24 mouse cellular contexts compared by ENCODE assay signal in genomic region chr12:72682511-72683282, GRCm38 (mm10). TPM values are rescaled to one million over a fixed set of nuclear protein-coding genes. Genes with fewer than 3 reads are reported as not detected.
DNase-seq lines count a peak whose midpoint lies in the region; ATAC-seq and TF ChIP-seq lines count a peak whose summit lies in the region.
"Had no signal": no experiment of that assay in that cellular context is flagged by ENCODE, and none has a peak within 500 bp of the region (broad histone marks: within the 10 kb centered on the region; RNA-seq: fewer than 3 reads in every experiment).

No protein-coding gene starts in this region.

- no peak overlapping the region for H3K9ac ChIP-seq in heart, adult 2 months (ENCODE audit: low read depth, low read length)
- no peak overlapping the region for H3K9ac ChIP-seq in MEL (ENCODE audit: control insufficient read depth, low read depth, low read length, poor library complexity, severe bottlenecking)
- no peak overlapping the region for H3K9ac ChIP-seq in heart, postnatal 0 days (replicated peaks; ENCODE audit: low read depth, low read length)
- no peak overlapping the region for H3K9ac ChIP-seq in hindbrain, embryonic 11.5 days (ENCODE audit: low read depth, low read length)
- H3K9ac ChIP-seq: forebrain, embryonic 15.5 days; hindbrain, embryonic 14.5 days; limb, embryonic 12.5 days; midbrain, embryonic 15.5 days; neural tube, embryonic 12.5 days had no signal

- H3ac ChIP-seq in myocyte (ENCODE audit: control insufficient read depth, insufficient read length) = no peak overlapping the region

- H3K27me3 ChIP-seq in heart, adult 2 months (ENCODE audit: control insufficient read depth, insufficient read depth, low read length) = no peaks in the 10 kb centered on the region
- H3K27me3 ChIP-seq in MEL (ENCODE audit: control insufficient read depth in 1 of 2, insufficient read depth in 2 of 2, low read length in 2 of 2) (no peaks in the 10 kb centered on the region), myocyte (ENCODE audit: control insufficient read depth, insufficient read depth, insufficient read length) (no peaks in the 10 kb centered on the region)
- H3K27me3 ChIP-seq in heart, postnatal 0 days (ENCODE audit: control insufficient read depth, insufficient read depth, low read length) = no peaks in the 10 kb centered on the region
- no peaks in the 10 kb centered on the region for H3K27me3 ChIP-seq in hindbrain, embryonic 11.5 days (ENCODE audit: control insufficient read depth, insufficient read depth, low read length)
- no peaks in the 10 kb centered on the region for H3K27me3 ChIP-seq in thymus, adult 2 months (ENCODE audit: control insufficient read depth, insufficient read depth, low read length)
- H3K27me3 ChIP-seq: forebrain, embryonic 15.5 days; limb, embryonic 12.5 days; midbrain, embryonic 15.5 days; neural tube, embryonic 12.5 days had no signal

- H3K9me3 ChIP-seq in MEL (replicated peaks; ENCODE audit: insufficient read depth, low read length) = no peaks in the 10 kb centered on the region
- H3K9me3 ChIP-seq in heart, postnatal 0 days (replicated peaks; ENCODE audit: control insufficient read depth, low read length) = no peaks in the 10 kb centered on the region
- no peaks in the 10 kb centered on the region for H3K9me3 ChIP-seq in hindbrain, embryonic 11.5 days (ENCODE audit: control insufficient read depth, low read length)
- H3K9me3 ChIP-seq: forebrain, embryonic 15.5 days; G1E; limb, embryonic 12.5 days; midbrain, embryonic 15.5 days; neural tube, embryonic 12.5 days had no signal

- H3K4me1 ChIP-seq in heart, adult 2 months (ENCODE audit: control insufficient read depth, insufficient read depth, low read length) = no peaks in the 10 kb centered on the region
- peaks cover 3 to 10% of the 10 kb centered on the region in 2 experiments; a peak in 2 of 4 replicates for H3K4me1 ChIP-seq in MEL (ENCODE audit: control insufficient read depth in 1 of 2, insufficient read depth in 2 of 2, low read length in 2 of 2)
- H3K4me1 ChIP-seq in heart, postnatal 0 days (ENCODE audit: control insufficient read depth, insufficient read depth) = peaks cover 13% of the 10 kb centered on the region
- no peaks in the 10 kb centered on the region for H3K4me1 ChIP-seq in hindbrain, embryonic 11.5 days (replicated peaks; ENCODE audit: control insufficient read depth, insufficient read depth, low read length)
- H3K4me1 ChIP-seq in thymus, adult 2 months (replicated peaks; ENCODE audit: control insufficient read depth, insufficient read depth, low read length) = no peaks in the 10 kb centered on the region
- H3K4me1 ChIP-seq: forebrain, embryonic 15.5 days; limb, embryonic 12.5 days; midbrain, embryonic 15.5 days; neural tube, embryonic 12.5 days had no signal

- ATAC-seq in heart, postnatal 0 days (ENCODE audit: insufficient read depth, low read depth) = no peak; the same call in 1 of the 2 replicates
- ATAC-seq in hindbrain, embryonic 11.5 days (ENCODE audit: low FRiP score) = no peak
- ATAC-seq: activated CD4-positive, CD25-positive, alpha-beta regulatory T cell, adult 4 months; forebrain, embryonic 15.5 days; midbrain, embryonic 15.5 days had no signal

- peak in 1 of 2 experiments; percentile 12 for DNase-seq in heart, adult 2 months
- no peak for DNase-seq in heart, postnatal 36 days
- DNase-seq in MEL (ENCODE audit: low read depth, low spot score) = peak; percentile 54
- DNase-seq in heart, postnatal 0 days (ENCODE audit: low spot score) = no peak
- no peak for DNase-seq in hindbrain, embryonic 11.5 days (ENCODE audit: low spot score)
- no peak for DNase-seq in urinary bladder, postnatal 14 days (ENCODE audit: low spot score)
- no peak for DNase-seq in thymus, adult 2 months
- DNase-seq: cerebellum, adult 11-12 months; kidney, adult 18-20 months; kidney, postnatal 36 days; layer of hippocampus, postnatal 36 days; lung, postnatal 10 days had no signal

- intact Hi-C loops in heart, adult 2 months (cut with DNase I) = no loop called here
- intact Hi-C loops in heart, postnatal 36 days (cut with DNase I) = no loop called here

- no peak for TF ChIP-seq POLR2A in heart, adult 2 months (IDR thresholded peaks at IDR 0.05; ENCODE audit: insufficient read depth, low read depth, low read length)
- TF ChIP-seq POLR2A in MEL (IDR thresholded peaks at IDR 0.05; ENCODE audit: control insufficient read depth in 1 of 2, insufficient read depth in 1 of 2, low read depth in 1 of 2, low read length in 2 of 2, poor library complexity in 1 of 2) = no peak
- no peak for TF ChIP-seq POLR2A in myocyte (IDR thresholded peaks at IDR 0.05; ENCODE audit: insufficient read length, low read depth)
- no peak for TF ChIP-seq POLR2A in thymus, adult 2 months (IDR thresholded peaks at IDR 0.05; ENCODE audit: control insufficient read depth, extremely low read depth, insufficient read depth, low read length, poor library complexity)

- H3K4me2 ChIP-seq in heart, postnatal 0 days (ENCODE audit: low read depth, low read length) = no peak overlapping the region
- H3K4me2 ChIP-seq in myocyte (ENCODE audit: low read depth) = peak overlapping the region; percentile 24
- H3K4me2 ChIP-seq in hindbrain, embryonic 11.5 days (replicated peaks; ENCODE audit: low read depth, low read length) = no peak overlapping the region
- H3K4me2 ChIP-seq: forebrain, embryonic 15.5 days; hindbrain, embryonic 14.5 days; limb, embryonic 12.5 days; midbrain, embryonic 15.5 days; neural tube, embryonic 12.5 days had no signal

- no peaks in the 10 kb centered on the region for H3K36me3 ChIP-seq in heart, adult 2 months (ENCODE audit: control insufficient read depth, insufficient read depth, low read length)
- H3K36me3 ChIP-seq in MEL (ENCODE audit: control insufficient read depth in 1 of 2, insufficient read depth in 2 of 2, low read length in 2 of 2) = peaks cover 0 to 8% of the 10 kb centered on the region in 2 experiments; a peak in 2 of 4 replicates
- H3K36me3 ChIP-seq in heart, postnatal 0 days (replicated peaks; ENCODE audit: control insufficient read depth, insufficient read depth, low read length) = no peaks in the 10 kb centered on the region
- H3K36me3 ChIP-seq in myocyte (ENCODE audit: control insufficient read depth, insufficient read depth) = no peaks in the 10 kb centered on the region
- H3K36me3 ChIP-seq in hindbrain, embryonic 11.5 days (ENCODE audit: control insufficient read depth, insufficient read depth, low read length) = no peaks in the 10 kb centered on the region
- no peaks in the 10 kb centered on the region for H3K36me3 ChIP-seq in thymus, adult 2 months (ENCODE audit: control insufficient read depth, insufficient read depth, low read length)
- H3K36me3 ChIP-seq: forebrain, embryonic 15.5 days; G1E; limb, embryonic 12.5 days; midbrain, embryonic 15.5 days; neural tube, embryonic 12.5 days had no signal

- no peak for TF ChIP-seq EP300 in heart, adult 2 months (IDR thresholded peaks at IDR 0.05; ENCODE audit: insufficient read depth, low read depth, low read length)
- peak in 1 of 2 experiments; percentile 10; a peak in 3 of 4 replicates for TF ChIP-seq EP300 in MEL (IDR thresholded peaks at IDR 0.05; ENCODE audit: low read depth in 1 of 2, low read length in 2 of 2)
- no peak for TF ChIP-seq EP300 in heart, postnatal 0 days (IDR thresholded peaks at IDR 0.05; ENCODE audit: low read depth)

- no peak overlapping the region for H3K4me3 ChIP-seq in heart, adult 2 months
- H3K4me3 ChIP-seq in MEL (ENCODE audit: control insufficient read depth in 1 of 2, insufficient read depth in 1 of 2, low read depth in 2 of 2, low read length in 2 of 2) (peak overlapping the region in 1 of 2 experiments; percentile 33; a peak in 2 of 4 replicates), myocyte (no peak overlapping the region)
- no peak overlapping the region for H3K4me3 ChIP-seq in heart, postnatal 0 days (ENCODE audit: low read depth, low read length)
- H3K4me3 ChIP-seq in hindbrain, embryonic 11.5 days (ENCODE audit: low read depth, low read length) = no peak overlapping the region
- no peak overlapping the region for H3K4me3 ChIP-seq in thymus, adult 2 months (ENCODE audit: control insufficient read depth, insufficient read depth, low read length)
- H3K4me3 ChIP-seq: forebrain, embryonic 15.5 days; limb, embryonic 12.5 days; midbrain, embryonic 15.5 days; neural tube, embryonic 12.5 days had no signal

- no peak for TF ChIP-seq CTCF in heart, adult 2 months (IDR thresholded peaks at IDR 0.05)
- TF ChIP-seq CTCF in MEL (IDR thresholded peaks at IDR 0.05 in 2 of 3, conservative IDR thresholded peaks at IDR 0.05 in 1 of 3; ENCODE audit: control insufficient read depth in 1 of 3, insufficient read depth in 1 of 3, low read depth in 2 of 3, low read length in 3 of 3, poor library complexity in 1 of 3, severe bottlenecking in 1 of 3) = no peak
- TF ChIP-seq CTCF in heart, postnatal 0 days (IDR thresholded peaks at IDR 0.05; ENCODE audit: low read depth) = no peak
- no peak for TF ChIP-seq CTCF in thymus, adult 2 months (IDR thresholded peaks at IDR 0.05; ENCODE audit: borderline replicate concordance, control insufficient read depth, extremely low read depth, insufficient read depth, low read length, poor library complexity)

- WGBS in heart, adult 2 months = 26% methylated on average over 8 of the region's 8 CpGs
- 18% methylated on average over 8 of the region's 8 CpGs for WGBS in heart, postnatal 0 days
- 60% methylated on average over 8 of the region's 8 CpGs for WGBS in hindbrain, embryonic 11.5 days
- 84% methylated on average over 8 of the region's 8 CpGs for WGBS in thymus, adult 2 months

- no peaks in the 10 kb centered on the region for H3K79me2 ChIP-seq in heart, adult 2 months (replicated peaks; ENCODE audit: control insufficient read depth, insufficient read depth, low read length)
- H3K79me2 ChIP-seq in MEL (ENCODE audit: control insufficient read depth, insufficient read depth, low read length, poor library complexity) = no peaks in the 10 kb centered on the region
- H3K79me2 ChIP-seq in myocyte (ENCODE audit: control insufficient read depth, insufficient read depth) = no peaks in the 10 kb centered on the region

- no peak for TF ChIP-seq RAD21 in MEL (IDR thresholded peaks at IDR 0.05; ENCODE audit: low read depth, low read length)

- H3K27ac ChIP-seq in heart, adult 2 months = peak overlapping the region; percentile 26; the same call in 1 of the 2 replicates
- H3K27ac ChIP-seq in MEL (ENCODE audit: control insufficient read depth, low read depth, low read length) = no peak overlapping the region
- peak overlapping the region; percentile 64 for H3K27ac ChIP-seq in heart, postnatal 0 days (ENCODE audit: low read depth)
- H3K27ac ChIP-seq in hindbrain, embryonic 11.5 days (ENCODE audit: low read depth, low read length) = no peak overlapping the region
- no peak overlapping the region for H3K27ac ChIP-seq in thymus, adult 2 months (ENCODE audit: control insufficient read depth, insufficient read depth, low read length)
- H3K27ac ChIP-seq: forebrain, embryonic 15.5 days; hindbrain, embryonic 14.5 days; limb, embryonic 12.5 days; midbrain, embryonic 15.5 days; neural tube, embryonic 12.5 days had no signal

RNA-seq across cellular contexts. Expression of gene Dhrs7, which starts 18.0 kb away (rescaled TPM):
- 10 to 100 TPM; 54.6 to 65.7 TPM for total RNA-seq in heart, adult 2 months (2021)
- polyA plus RNA-seq in heart, adult 2 months (2012; rRNA removed) = 47.9 and 57.7 TPM in 2 replicates
- total RNA-seq in heart, postnatal 36 days (2021) = 10 to 100 TPM; 76.3 to 80.8 TPM
- 11.6 and 13.8 TPM in 2 replicates for total RNA-seq in MEL (2012; rRNA removed)
- polyA plus RNA-seq in MEL (2012; ENCODE audit: insufficient read depth in 1 of 2, insufficient read length in 2 of 2, low read depth in 1 of 2, low replicate concordance in 2 of 2, missing spikeins in 1 of 2) (10 to 100 TPM in 1 of 2 experiments, not detected in 1; 14.9 TPM), myocyte (2012; fragmentation: generic; extraction: Trizol) (111 TPM)
- total RNA-seq in heart, postnatal 0 days (2014; rRNA removed; ENCODE audit: low replicate concordance) = 65.9 and 91.6 TPM in 2 replicates
- polyA plus RNA-seq in heart, postnatal 0 days (2015; fragmentation: Nextera tagmentation; extraction: Ambion mirVana) = 217 and 227 TPM in 2 replicates
- polyA plus RNA-seq in hindbrain, embryonic 11.5 days (2014; fragmentation: Nextera tagmentation; extraction: Ambion mirVana) = 7.1 and 9.5 TPM in 2 replicates
- polyA plus RNA-seq in thymus, adult 2 months (2012; rRNA removed) = 16.9 and 17.1 TPM in 2 replicates

RNA-seq across cellular contexts. Expression of gene Gm4756, which starts 33.2 kb away (rescaled TPM):
- not detected for total RNA-seq in heart, adult 2 months (2021)
- polyA plus RNA-seq in heart, adult 2 months (2012; rRNA removed) = not detected in 2 replicates
- total RNA-seq in heart, postnatal 36 days (2021) = not detected
- not detected in 2 replicates for total RNA-seq in MEL (2012; rRNA removed)
- not detected for polyA plus RNA-seq in MEL (2012; ENCODE audit: insufficient read depth in 1 of 2, insufficient read length in 2 of 2, low read depth in 1 of 2, low replicate concordance in 2 of 2, missing spikeins in 1 of 2)
- not detected in 2 replicates for total RNA-seq in heart, postnatal 0 days (2014; rRNA removed; ENCODE audit: low replicate concordance)
- polyA plus RNA-seq in heart, postnatal 0 days (2015; fragmentation: Nextera tagmentation; extraction: Ambion mirVana) = not detected in 2 replicates
- polyA plus RNA-seq in myocyte (2012; fragmentation: generic; extraction: Trizol) = not detected
- not detected in 2 replicates for polyA plus RNA-seq in hindbrain, embryonic 11.5 days (2014; fragmentation: Nextera tagmentation; extraction: Ambion mirVana)
- polyA plus RNA-seq in thymus, adult 2 months (2012; rRNA removed) = 0.23 TPM in 1 of 2 replicates, not detected in the other
- total RNA-seq: gastrocnemius, adult 8-10 months; layer of hippocampus, postnatal 36 days had no signal
- polyA plus RNA-seq: activated CD4-positive, CD25-positive, alpha-beta regulatory T cell, adult 4 months; C2C12; forebrain, embryonic 15.5 days; G1E; hindbrain, embryonic 14.5 days; limb, embryonic 12.5 days; midbrain, embryonic 15.5 days; neural tube, embryonic 12.5 days; stomach, embryonic 16.5 days; urinary bladder, adult 2 months had no signal

Comparison
In these comparisons a context has a peak if more than half of its experiments do, and no peak if none do; other contexts are left out.
1. H3K27ac ChIP-seq: peak in heart, adult 2 months (single experiment) and heart, postnatal 0 days (single experiment); none in MEL (single experiment), hindbrain, embryonic 11.5 days (single experiment) and thymus, adult 2 months (single experiment).